Mouse (Mus musculus) C3H10T1/2 (cell line): ENCODE measurements around the gene Mettl24. TPM values are rescaled to one million over a fixed set of nuclear protein-coding genes. Genes with fewer than 3 reads are reported as not detected.

Experiments used
- polyA plus RNA-seq, 2 experiments: library from polyadenylated mRNA; unstranded; fragments of >200 nt; fragmentation: generic; extraction: Trizol; gene quantifications; one replicate each; pipeline ENCODE4 v1.2.1; 2012; ENCODE audit warnings: missing spikeins in 2 of 2

Mettl24 gene
- polyA plus RNA-seq, result under 1 TPM; 0.06 TPM

GRCm38 (mm10) chr10:40683092-40683867 lies at the start of gene Mettl24:
Gene Mettl24 (plus strand): TSS chr10:40683282.

Other genes with a start within 250 kb of the Mettl24 start
- not detected for gene Slc22a16, start 112.9 kb upstream of the Mettl24 start, polyA plus RNA-seq
- gene Ddo, start 53.3 kb upstream of the Mettl24 start, polyA plus RNA-seq, result under 1 TPM in 1 of 2 experiments, not detected in 1; 0.20 TPM
- 10 to 100 TPM in 1 of 2 experiments, under 1 TPM in 1; 0.87 to 10.3 TPM for gene Cdc40, start 200.0 kb downstream of the Mettl24 start, polyA plus RNA-seq
- gene Wasf1, start 200.2 kb downstream of the Mettl24 start, polyA plus RNA-seq, result 1 to 10 TPM; 2.8 to 6.6 TPM